Mouse (Mus musculus) bone marrow, adult 2 months (tissue): ENCODE measurements around the gene Slc7a7. TPM values are rescaled to one million over a fixed set of nuclear protein-coding genes. Genes with fewer than 3 reads are reported as not detected.

ENCODE experiments used
- H3K27ac ChIP-seq: fragments of 200-500 bp; 2 replicates; pipeline ENCODE4 v1.5.1; 2012; ENCODE audit warnings: low read depth, mild to moderate bottlenecking, control low read depth, inconsistent platforms, low read length; ENCODE audit not compliant: control insufficient read depth, poor library complexity, insufficient read depth
- H3K4me1 ChIP-seq: fragments of 200-500 bp; 2 replicates; pipeline ENCODE4 v1.6.1; 2011; ENCODE audit warnings: low read length; ENCODE audit not compliant: control insufficient read depth, insufficient read depth
- H3K4me3 ChIP-seq: fragments of 200-500 bp; replicated peaks from 2 replicates; pipeline ENCODE3; 2011; ENCODE audit warnings: mild to moderate bottlenecking, low read depth, low read length, control low read depth; ENCODE audit not compliant: control insufficient read depth
- CTCF ChIP-seq: fragments of 200-500 bp; IDR thresholded peaks from 2 replicates; pipeline ENCODE4 v1.5.1; 2011; ENCODE audit warnings: low read length, control low read depth; ENCODE audit not compliant: control insufficient read depth, insufficient read depth
- POLR2A ChIP-seq: fragments of 200-500 bp; IDR thresholded peaks from 2 replicates; pipeline ENCODE4 v1.6.1; 2011; ENCODE audit warnings: low read depth, mild to moderate bottlenecking, control low read depth, low read length, borderline replicate concordance; ENCODE audit not compliant: control insufficient read depth
- WGBS: fragments of 180-500 bp; shearing (Covaris S2); methylation state at CpG from one replicate; pipeline ENCODE4 v1.1.7; 2018; 5-methylcytosine and 5-hydroxymethylcytosine counted together
- polyA plus RNA-seq: library from polyadenylated mRNA; stranded (reverse); fragments of >200 nt; gene quantifications from 2 replicates; pipeline ENCODE4 v1.2.4, GENCODE M21; 2011; ENCODE audit warnings: low replicate concordance; ENCODE audit not compliant: missing spikeins, insufficient read depth, insufficient read length

Slc7a7 gene
- polyA plus RNA-seq, 1 experiment = 15.2 TPM

- Histone ChIP-seq H3K4me1 (no peaks in the 10 kb centered on the region; the same call in 1 of the 2 replicates), H3K4me3 (no peak overlapping the region), H3K27ac (no peak overlapping the region; the same call in 1 of the 2 replicates)
- 32% methylated on average over 7 of the region's 7 CpGs for WGBS
- TF ChIP-seq POLR2A = no peak
- TF ChIP-seq CTCF = no peak
Measured at GRCm38 (mm10) chr14:54397872-54398527, 19.6 kb downstream of the Slc7a7 start.

DNA sequence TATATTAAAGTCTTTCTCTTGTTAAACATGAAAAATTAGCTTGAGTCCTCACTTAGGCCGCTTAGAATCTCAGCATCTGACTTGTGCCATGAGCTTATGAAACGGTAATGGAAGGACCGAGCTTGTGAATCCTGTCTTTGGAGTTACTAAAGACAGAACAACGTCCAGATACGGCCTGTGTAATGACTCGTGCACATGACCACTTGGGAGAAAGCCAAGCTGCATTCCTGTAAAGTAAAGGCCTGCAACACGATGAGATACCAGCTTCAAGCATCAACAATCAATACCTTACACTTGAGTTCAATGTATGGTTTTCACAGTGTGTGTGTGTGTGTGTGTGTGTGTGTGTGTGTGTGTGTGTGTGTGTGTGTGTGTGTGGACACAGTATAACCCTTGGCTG lies 20.9 kb downstream of the Slc7a7 start:
- H3K27ac ChIP-seq = no peak overlapping the region
- 80% methylated on average over 7 of the region's 7 CpGs for WGBS
- H3K4me3 ChIP-seq = no peak overlapping the region
- no peak for TF ChIP-seq POLR2A
- no peaks in the 10 kb centered on the region; the same call in 1 of the 2 replicates for H3K4me1 ChIP-seq

- no peak overlapping the region for H3K27ac ChIP-seq
- no peak overlapping the region for H3K4me3 ChIP-seq
- no peaks in the 10 kb centered on the region; the same call in 1 of the 2 replicates for H3K4me1 ChIP-seq
- TF ChIP-seq CTCF = no peak
- no peak for TF ChIP-seq POLR2A
Measured at GRCm38 (mm10) chr14:54394309-54394708, 23.3 kb downstream of the Slc7a7 start.

GRCm38 (mm10) chr14:54393794-54394193 lies 23.8 kb downstream of the Slc7a7 start:
- TF ChIP-seq CTCF = no peak
- no peak for TF ChIP-seq POLR2A
- H3K27ac ChIP-seq = no peak overlapping the region
- no peaks in the 10 kb centered on the region; the same call in 1 of the 2 replicates for H3K4me1 ChIP-seq
- no peak overlapping the region for H3K4me3 ChIP-seq
- 65% methylated on average over 3 of the region's 3 CpGs for WGBS

GRCm38 (mm10) chr14:54390843-54391242 lies 26.7 kb downstream of the Slc7a7 start:
- 79% methylated on average over 6 of the region's 6 CpGs for WGBS
- TF ChIP-seq POLR2A (no peak), CTCF (no peak)
- Histone ChIP-seq H3K4me1 (no peaks in the 10 kb centered on the region; the same call in 1 of the 2 replicates), H3K27ac (no peak overlapping the region), H3K4me3 (no peak overlapping the region)

DNA sequence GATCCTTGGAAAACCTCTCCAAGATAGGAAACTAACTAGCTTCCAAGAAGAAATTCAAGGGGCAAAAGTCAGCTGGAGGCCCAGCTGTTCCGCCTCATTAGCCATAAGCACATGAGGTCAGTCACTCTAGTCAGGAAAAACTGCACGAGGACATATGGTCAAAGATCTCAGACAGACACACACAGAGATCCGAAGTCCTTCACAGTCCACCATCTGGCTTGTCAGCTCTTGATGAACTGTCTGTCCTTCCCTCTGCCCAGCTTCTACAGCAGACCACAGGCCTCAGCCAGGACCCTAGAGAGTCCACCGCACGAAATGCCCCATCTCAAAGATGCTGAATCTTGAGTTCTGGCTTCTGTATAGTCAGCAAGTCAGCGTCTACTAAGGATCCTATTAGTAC lies 30.0 kb downstream of the Slc7a7 start:
- Histone ChIP-seq H3K4me3 (no peak overlapping the region), H3K27ac (no peak overlapping the region), H3K4me1 (peaks cover 6% of the 10 kb centered on the region)
- 87% methylated on average over 6 of the region's 6 CpGs for WGBS
- no peak for TF ChIP-seq POLR2A

GRCm38 (mm10) chr14:54385968-54386618 lies 31.5 kb downstream of the Slc7a7 start:
- no peak overlapping the region for H3K27ac ChIP-seq
- H3K4me1 ChIP-seq = peaks cover 6% of the 10 kb centered on the region
- TF ChIP-seq POLR2A = no peak
- no peak for TF ChIP-seq CTCF
- H3K4me3 ChIP-seq = no peak overlapping the region
- WGBS = 80% methylated on average over 7 of the region's 7 CpGs

GRCm38 (mm10) chr14:54384396-54384795 lies 33.2 kb downstream of the Slc7a7 start:
- H3K4me3 ChIP-seq = no peak overlapping the region
- TF ChIP-seq CTCF (no peak), POLR2A (no peak)
- H3K27ac ChIP-seq = no peak overlapping the region
- WGBS = 49% methylated on average over 8 of the region's 8 CpGs
- H3K4me1 ChIP-seq = peaks cover 6% of the 10 kb centered on the region

DNA sequence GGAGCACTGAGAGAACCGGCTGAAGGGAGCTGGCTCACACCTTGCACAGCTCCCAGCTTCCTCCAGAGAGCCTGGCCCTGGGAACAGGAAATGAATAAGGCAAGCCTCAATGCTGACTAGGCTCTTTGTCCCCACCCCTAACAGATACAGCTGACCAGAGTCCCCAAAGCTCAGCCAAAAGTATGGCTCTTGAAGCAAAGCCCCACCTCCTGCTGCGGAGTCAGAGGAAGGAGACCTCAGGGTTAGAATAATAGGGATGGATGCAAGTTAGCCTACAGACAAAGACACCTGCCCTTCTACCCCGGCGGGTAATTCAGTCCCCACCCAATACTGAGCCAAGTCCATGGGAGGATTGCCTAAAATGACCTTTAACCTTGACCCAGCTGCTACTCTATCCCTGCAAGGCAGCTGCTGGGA lies 34.2 kb downstream of the Slc7a7 start:
- no peak for TF ChIP-seq CTCF
- TF ChIP-seq POLR2A = no peak
- Histone ChIP-seq H3K27ac (no peak overlapping the region), H3K4me1 (peaks cover 6% of the 10 kb centered on the region), H3K4me3 (no peak overlapping the region)
- 33% methylated on average over 4 of the region's 4 CpGs for WGBS

- TF ChIP-seq CTCF (no peak), POLR2A (no peak)
- Histone ChIP-seq H3K4me3 (no peak overlapping the region), H3K27ac (no peak overlapping the region), H3K4me1 (peaks cover 6% of the 10 kb centered on the region)
- WGBS = 66% methylated on average over 9 of the region's 9 CpGs
Measured at GRCm38 (mm10) chr14:54382641-54383040, 34.9 kb downstream of the Slc7a7 start.
